ENCODE assay signal across 15 mouse cellular contexts in the genomic region with DNA sequence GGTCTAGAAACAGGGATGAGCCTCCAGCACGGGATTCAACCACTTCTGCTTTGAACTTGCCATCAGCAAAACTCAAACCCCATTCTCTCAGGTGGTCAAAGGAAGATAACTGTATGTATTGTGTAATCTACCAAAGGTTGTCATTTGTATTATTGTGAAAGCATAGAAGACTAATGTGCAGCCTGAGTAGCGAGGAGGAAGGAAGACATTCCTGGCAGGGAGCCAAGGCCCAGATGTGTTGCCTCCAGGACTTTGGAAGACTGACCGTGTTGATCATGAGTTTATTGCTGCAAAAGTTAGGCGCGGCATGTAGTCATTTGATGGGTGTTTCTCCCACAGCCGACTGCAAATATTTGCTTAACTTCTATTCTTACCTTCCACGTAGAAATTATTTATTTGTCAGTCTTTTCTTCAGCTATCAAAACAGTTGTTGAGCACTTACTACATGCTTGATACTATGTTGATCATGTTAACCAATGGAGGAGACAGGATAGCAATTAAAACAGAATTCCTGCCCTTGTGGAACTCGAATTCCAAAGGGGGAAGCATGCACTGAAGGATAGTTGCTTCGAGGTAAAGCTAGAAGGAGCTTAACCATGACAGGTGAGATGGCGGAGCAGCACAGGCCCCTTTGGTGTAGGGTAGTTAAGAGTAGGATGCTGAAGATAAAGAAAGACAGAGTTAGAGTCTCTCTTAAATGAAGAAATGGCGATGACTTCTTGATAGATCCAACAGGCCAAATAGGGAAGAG. TPM values are rescaled to one million over a fixed set of nuclear protein-coding genes. Genes with fewer than 3 reads are reported as not detected.
DNase-seq lines count a peak whose midpoint lies in the region; ATAC-seq and TF ChIP-seq lines count a peak whose summit lies in the region.
"Had no signal": no experiment of that assay in that cellular context is flagged by ENCODE, and none has a peak within 500 bp of the region (broad histone marks: within the 10 kb centered on the region; RNA-seq: fewer than 3 reads in every experiment).

No protein-coding gene starts in this region.

- H3K27me3 ChIP-seq in kidney, embryonic 14.5 days (ENCODE audit: control insufficient read depth, insufficient read depth, low read length), result no peaks in the 10 kb centered on the region
- no peaks in the 10 kb centered on the region for H3K27me3 ChIP-seq in lung, postnatal 0 days (replicated peaks; ENCODE audit: insufficient read depth, low read length)
- H3K27me3 ChIP-seq in forebrain, postnatal 0 days (ENCODE audit: insufficient read depth, low read length), result no peaks in the 10 kb centered on the region
- H3K27me3 ChIP-seq: forebrain, embryonic 15.5 days; lung, embryonic 15.5 days had no signal

- no peak overlapping the region for H3K4me3 ChIP-seq in kidney, embryonic 14.5 days (ENCODE audit: low read length)
- no peak overlapping the region for H3K4me3 ChIP-seq in lung, postnatal 0 days (ENCODE audit: low read depth, low read length)
- no peak overlapping the region for H3K4me3 ChIP-seq in forebrain, postnatal 0 days (ENCODE audit: low read depth, low read length)
- H3K4me3 ChIP-seq: forebrain, embryonic 15.5 days; hindbrain, embryonic 10.5 days; lung, embryonic 15.5 days had no signal

- TF ChIP-seq CTCF in lung, postnatal 0 days (IDR thresholded peaks at IDR 0.05), result no peak
- no peak for TF ChIP-seq CTCF in forebrain, postnatal 0 days (IDR thresholded peaks at IDR 0.05; ENCODE audit: low read depth)

- no peak for ATAC-seq in kidney, embryonic 14.5 days (ENCODE audit: low FRiP score, low TSS enrichment)
- ATAC-seq in granulocyte monocyte progenitor cell, adult 5-6 weeks (replicated peaks; ENCODE audit: poor library complexity, severe bottlenecking), result peak; percentile 85
- ATAC-seq in lung, postnatal 0 days, result no peak
- no peak for ATAC-seq in forebrain, postnatal 0 days
- no peak for ATAC-seq in monocyte, adult 5-6 weeks (replicated peaks; ENCODE audit: insufficient number of reproducible peaks, low FRiP score, low TSS enrichment, poor library complexity, severe bottlenecking)
- ATAC-seq: forebrain, embryonic 15.5 days had no signal

- peak; percentile 14 for DNase-seq in kidney, adult 11 months
- DNase-seq in NIH3T3 (ENCODE audit: low read depth), result peak; percentile 60
- peak; percentile 37 for DNase-seq in lung, postnatal 0 days (ENCODE audit: low spot score)
- no peak for DNase-seq in forebrain, postnatal 0 days
- DNase-seq in cerebellum, adult 11-12 months, result no peak
- DNase-seq: embryo, embryonic 11 days; layer of hippocampus, postnatal 36 days; right cerebral cortex, postnatal 25 days; thymus, postnatal 4 days had no signal

- no peak overlapping the region for H3K4me2 ChIP-seq in kidney, embryonic 14.5 days (replicated peaks; ENCODE audit: low read depth, low read length)
- no peak overlapping the region for H3K4me2 ChIP-seq in lung, postnatal 0 days (replicated peaks; ENCODE audit: low read depth, low read length)
- no peak overlapping the region for H3K4me2 ChIP-seq in forebrain, postnatal 0 days (ENCODE audit: low read depth)
- H3K4me2 ChIP-seq: forebrain, embryonic 15.5 days; lung, embryonic 15.5 days had no signal

- TF ChIP-seq EP300 in lung, postnatal 0 days (IDR thresholded peaks at IDR 0.05), result no peak

- H3K27ac ChIP-seq in kidney, embryonic 14.5 days (ENCODE audit: low read depth, low read length), result no peak overlapping the region
- no peak overlapping the region for H3K27ac ChIP-seq in lung, postnatal 0 days (ENCODE audit: low read length)
- no peak overlapping the region for H3K27ac ChIP-seq in forebrain, postnatal 0 days (ENCODE audit: low read depth, low read length)
- H3K27ac ChIP-seq: forebrain, embryonic 15.5 days; hindbrain, embryonic 10.5 days; lung, embryonic 15.5 days had no signal

- WGBS in kidney, embryonic 14.5 days, result 65% methylated on average over 11 of the region's 11 CpGs
- 50% methylated on average over 11 of the region's 11 CpGs for WGBS in lung, postnatal 0 days
- 88% methylated on average over 11 of the region's 11 CpGs for WGBS in forebrain, postnatal 0 days

- no peak overlapping the region for H3K9ac ChIP-seq in kidney, embryonic 14.5 days (ENCODE audit: low read depth, low read length)
- H3K9ac ChIP-seq in lung, postnatal 0 days (replicated peaks; ENCODE audit: low read depth), result no peak overlapping the region
- H3K9ac ChIP-seq in forebrain, postnatal 0 days, result no peak overlapping the region
- H3K9ac ChIP-seq: forebrain, embryonic 15.5 days; lung, embryonic 15.5 days had no signal

- H3K4me1 ChIP-seq in kidney, embryonic 14.5 days (ENCODE audit: control insufficient read depth, insufficient read depth, low read length), result no peaks in the 10 kb centered on the region
- H3K4me1 ChIP-seq in lung, postnatal 0 days (ENCODE audit: insufficient read depth, low read depth, low read length), result no peaks in the 10 kb centered on the region
- H3K4me1 ChIP-seq in forebrain, postnatal 0 days (ENCODE audit: insufficient read depth), result no peaks in the 10 kb centered on the region
- H3K4me1 ChIP-seq: forebrain, embryonic 15.5 days; hindbrain, embryonic 10.5 days; lung, embryonic 15.5 days had no signal

- H3K36me3 ChIP-seq in kidney, embryonic 14.5 days (ENCODE audit: control insufficient read depth, insufficient read depth, low read length), result no peaks in the 10 kb centered on the region
- no peaks in the 10 kb centered on the region for H3K36me3 ChIP-seq in lung, postnatal 0 days (ENCODE audit: insufficient read depth, low read length)
- no peaks in the 10 kb centered on the region for H3K36me3 ChIP-seq in forebrain, postnatal 0 days (ENCODE audit: insufficient read depth)
- H3K36me3 ChIP-seq: forebrain, embryonic 15.5 days; hindbrain, embryonic 10.5 days; lung, embryonic 15.5 days had no signal

- peaks cover 2% of the 10 kb centered on the region; the same call in 1 of the 2 replicates for H3K9me3 ChIP-seq in kidney, embryonic 14.5 days (ENCODE audit: control insufficient read depth, low read length)
- H3K9me3 ChIP-seq in lung, postnatal 0 days (ENCODE audit: low read length), result peaks cover 4% of the 10 kb centered on the region; the same call in 1 of the 2 replicates
- H3K9me3 ChIP-seq in forebrain, postnatal 0 days (ENCODE audit: low read length), result 0 out of 2 replicates have a peak, but pooled peaks cover 4% of the 10 kb centered on the region
- H3K9me3 ChIP-seq: forebrain, embryonic 15.5 days; lung, embryonic 15.5 days had no signal

RNA-seq across cellular contexts. Expression of a gene that starts 40.1 kb away (rescaled TPM):
- polyA plus RNA-seq in kidney, embryonic 14.5 days (2014; fragmentation: Nextera tagmentation; extraction: Ambion mirVana), result 238 and 259 TPM in 2 replicates
- 193 and 213 TPM in 2 replicates for total RNA-seq in granulocyte monocyte progenitor cell, adult 5-6 weeks (2014; fragmentation: Nextera tagmentation)
- total RNA-seq in granulocyte monocyte progenitor cell, adult 5-6 weeks (2017), result 372 and 413 TPM in 2 replicates
- polyA plus RNA-seq in lung, postnatal 0 days (2015; fragmentation: Nextera tagmentation; extraction: Ambion mirVana), result 198 and 202 TPM in 2 replicates
- 204 and 233 TPM in 2 replicates for total RNA-seq in forebrain, postnatal 0 days (2014; rRNA removed)
- polyA plus RNA-seq in forebrain, postnatal 0 days (2015; fragmentation: Nextera tagmentation; extraction: Ambion mirVana), result 268 and 280 TPM in 2 replicates
- total RNA-seq in monocyte, adult 5-6 weeks (2017), result 472 to 775 TPM (median 753 TPM) in 3 replicates

Comparison
In these comparisons a context has a peak if more than half of its experiments do, and no peak if none do; other contexts are left out.
1. DNase-seq: peak in kidney, adult 11 months (single experiment), NIH3T3 (single experiment) and lung, postnatal 0 days (single experiment); none in forebrain, postnatal 0 days (single experiment) and cerebellum, adult 11-12 months (single experiment).